In genomic region chr10:67100011-67100661, GRCm38 (mm10) we compare ENCODE assay signal across 9 mouse cellular contexts. TPM values are rescaled to one million over a fixed set of nuclear protein-coding genes. Genes with fewer than 3 reads are reported as not detected.
DNase-seq lines count a peak whose midpoint lies in the region; TF ChIP-seq lines count a peak whose summit lies in the region.
"Had no signal": no experiment of that assay in that cellular context is flagged by ENCODE, and none has a peak within 500 bp of the region (broad histone marks: within the 10 kb centered on the region; RNA-seq: fewer than 3 reads in every experiment).

No protein-coding gene starts in this region.

- DNase-seq in cerebellum, postnatal 10 days: peak; percentile 53 to 54
- DNase-seq in cerebellum, adult 11 months: no peak
- DNase-seq in lung, postnatal 10 days: peak; percentile 59
- DNase-seq in lung, adult 2 months: no peak
- DNase-seq in kidney, adult 9 months: peak; percentile 74
- no peak for DNase-seq in adrenal gland, postnatal 36 days
- DNase-seq in yolk sac, embryonic 10.5 days (ENCODE audit: low spot score): no peak

- TF ChIP-seq CTCF in lung, adult 2 months (IDR thresholded peaks at IDR 0.05; ENCODE audit: insufficient read depth, low read length): no peak
- no peak for TF ChIP-seq CTCF in small intestine, adult 2 months (IDR thresholded peaks at IDR 0.05; ENCODE audit: extremely low read depth, insufficient read length, insufficient replicate concordance, low read depth, low read length)

- peak overlapping the region; percentile 70 for H3K27ac ChIP-seq in small intestine, adult 2 months (ENCODE audit: insufficient read depth, low read depth, low read length)
- H3K27ac ChIP-seq: limb, embryonic 13.5 days had no signal

- peaks cover 42% of the 10 kb centered on the region for H3K4me1 ChIP-seq in lung, adult 2 months (ENCODE audit: control insufficient read depth, insufficient read depth, low read length)
- H3K4me1 ChIP-seq in small intestine, adult 2 months (ENCODE audit: control insufficient read depth, insufficient read depth, insufficient read length, low read length): peaks cover 29% of the 10 kb centered on the region

- no peaks in the 10 kb centered on the region for H3K27me3 ChIP-seq in small intestine, adult 2 months (ENCODE audit: control insufficient read depth, insufficient read depth, low read length)
- H3K27me3 ChIP-seq: limb, embryonic 13.5 days had no signal

- 46% methylated on average over 7 of the region's 7 CpGs for WGBS in lung, adult 2 months
- WGBS in small intestine, adult 2 months: 21% methylated on average over 7 of the region's 7 CpGs

- H3K36me3 ChIP-seq in small intestine, adult 2 months (ENCODE audit: control insufficient read depth, insufficient read depth, low read length): peaks cover 1% of the 10 kb centered on the region; the same call in 1 of the 2 replicates
- H3K36me3 ChIP-seq: limb, embryonic 13.5 days had no signal

- no peak for TF ChIP-seq POLR2A in lung, adult 2 months (IDR thresholded peaks at IDR 0.05; ENCODE audit: borderline replicate concordance, extremely low read depth, low read depth, low read length)
- no peak for TF ChIP-seq POLR2A in small intestine, adult 2 months (IDR thresholded peaks at IDR 0.05; ENCODE audit: low read depth, low read length)

- no peak overlapping the region for H3K4me3 ChIP-seq in lung, adult 2 months (replicated peaks; ENCODE audit: extremely low read depth, low read depth, low read length)
- no peak overlapping the region for H3K4me3 ChIP-seq in small intestine, adult 2 months (ENCODE audit: low read depth, low read length)
- H3K4me3 ChIP-seq: limb, embryonic 13.5 days had no signal

RNA-seq across cellular contexts. Expression of gene Reep3, which starts 3.4 kb away (rescaled TPM):
- 16.7 and 26.5 TPM in 2 replicates for polyA plus RNA-seq in lung, adult 2 months (2012; rRNA removed)
- 7.8 and 16.4 TPM in 2 replicates for polyA plus RNA-seq in small intestine, adult 2 months (2012; rRNA removed)
- 10 to 100 TPM; 44.7 to 46.3 TPM for total RNA-seq in adrenal gland, postnatal 36 days (2021)

RNA-seq across cellular contexts. Expression of gene Jmjd1c, which starts 4.2 kb away (rescaled TPM):
- 16.4 and 19.4 TPM in 2 replicates for polyA plus RNA-seq in lung, adult 2 months (2012; rRNA removed)
- polyA plus RNA-seq in small intestine, adult 2 months (2012; rRNA removed): 8.6 and 22.7 TPM in 2 replicates
- total RNA-seq in adrenal gland, postnatal 36 days (2021): 10 to 100 TPM; 52.9 to 57.7 TPM

Comparison
In these comparisons a context has a peak if more than half of its experiments do, and no peak if none do; other contexts are left out.
1. DNase-seq: peak in cerebellum, postnatal 10 days (2 of 2), lung, postnatal 10 days (single experiment) and kidney, adult 9 months (single experiment); none in cerebellum, adult 11 months (single experiment), lung, adult 2 months (single experiment), adrenal gland, postnatal 36 days (0 of 2) and yolk sac, embryonic 10.5 days (single experiment).